Mouse (Mus musculus) liver, embryonic 14.5 days (tissue): Measurements from ENCODE around the gene Malrd1.

ENCODE experiments used
- CTCF ChIP-seq: IDR thresholded peaks from 2 replicates; pipeline ENCODE4 v1.5.1; 2016; ENCODE audit warnings: antibody characterized with exemption, low read depth, control low read depth
- EP300 ChIP-seq: IDR thresholded peaks from 2 replicates; pipeline ENCODE4 v1.6.1; 2016; ENCODE audit warnings: antibody characterized with exemption, low read depth

DNA sequence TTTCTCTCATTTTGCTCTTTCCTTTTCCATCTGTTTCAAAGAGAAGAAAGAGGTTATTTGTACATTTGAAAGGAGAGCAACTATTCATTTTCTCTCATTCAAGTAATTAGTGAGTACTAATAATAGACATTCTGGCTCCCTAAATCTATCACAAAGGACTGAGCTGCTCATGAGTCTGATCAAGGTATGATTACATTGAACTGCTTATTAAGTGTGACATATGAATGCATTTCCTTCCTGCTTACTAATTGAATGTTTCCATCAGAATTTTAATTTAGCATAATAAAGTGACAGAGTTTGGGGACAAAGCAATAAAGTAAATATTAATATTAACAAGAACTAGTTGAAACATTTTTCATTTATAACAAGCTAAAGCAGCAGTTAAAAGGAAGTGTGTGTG, 405.6 kb downstream of the Malrd1 start:
- TF ChIP-seq CTCF (no peak), EP300 (no peak)
